Mouse (Mus musculus): Measurements from ENCODE around the gene Hbb-bh1. TPM values are rescaled to one million over a fixed set of nuclear protein-coding genes. Genes with fewer than 3 reads are reported as not detected.
A peak's percentile ranks its signal among the peaks of the same experiment; 100 is the strongest.
"Not testable (repeated sequence)": the region's sequence is repeated elsewhere in the genome, so short reads cannot be mapped to it uniquely, and the experiment has no call there.

Gene Hbb-bh1
- polyA plus RNA-seq, 1 experiment from 2014 or later = 3.6 TPM

DNA sequence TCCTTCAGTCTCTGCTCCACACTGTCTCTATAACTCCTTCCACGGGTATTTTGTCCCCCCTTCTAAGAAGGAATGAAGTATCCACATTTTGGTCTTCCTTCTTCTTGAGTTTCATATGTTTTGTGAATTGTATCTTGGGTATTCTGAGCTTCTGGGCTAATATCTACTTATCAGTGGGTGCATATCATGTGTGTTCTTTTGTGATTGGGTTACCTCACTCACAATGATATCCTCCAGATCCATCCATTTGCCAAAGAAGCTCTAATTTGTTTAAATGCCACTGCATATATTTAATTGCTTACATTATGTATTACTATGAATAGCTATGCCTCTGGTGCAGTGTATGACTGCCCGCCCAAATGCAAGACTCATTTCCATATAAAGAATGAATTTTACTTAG lies 34.8 kb downstream of the Hbb-bh1 start:
- ATAC-seq (ENCODE audit: low FRiP score); DNase-seq (ENCODE audit: low spot score); H3K27ac ChIP-seq; H3K4me2 ChIP-seq (replicated peaks); H3K36me3 ChIP-seq (replicated peaks; ENCODE audit: control insufficient read depth, insufficient read depth); H3K4me1 ChIP-seq (replicated peaks; ENCODE audit: control insufficient read depth, insufficient read depth, low read length); H3K9ac ChIP-seq; H3K9me3 ChIP-seq (ENCODE audit: control insufficient read depth, low read length); H3K4me3 ChIP-seq (replicated peaks; ENCODE audit: low read length); H3K27me3 ChIP-seq (ENCODE audit: control insufficient read depth, insufficient read depth, low read length): not testable (repeated sequence)
- 71% methylated on average over 2 of the region's 2 CpGs for WGBS

DNA sequence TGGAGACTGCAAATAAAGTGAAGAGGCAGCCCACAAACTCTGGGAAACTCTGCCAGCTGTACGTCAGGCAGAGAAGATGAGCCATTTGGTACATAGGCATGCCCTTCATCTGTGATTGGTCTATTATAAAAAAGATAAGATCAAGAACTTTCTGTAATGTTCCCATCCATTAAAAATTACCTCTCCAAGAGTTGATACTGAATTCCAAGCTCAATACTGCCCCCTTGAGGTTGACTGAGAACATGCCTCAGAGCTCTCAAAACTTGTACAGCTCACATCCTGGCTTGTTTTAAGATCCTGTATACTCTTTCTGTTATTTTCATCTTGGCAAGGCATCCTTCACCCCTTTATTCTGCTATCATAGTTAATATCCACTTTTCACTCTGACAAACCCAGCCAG lies 36.1 kb downstream of the Hbb-bh1 start:
- no peak for ATAC-seq (ENCODE audit: low FRiP score)
- Histone ChIP-seq H3K9ac (no peak overlapping the region), H3K4me1 (replicated peaks; ENCODE audit: control insufficient read depth, insufficient read depth, low read length) (no peaks in the 10 kb centered on the region), H3K4me3 (replicated peaks; ENCODE audit: low read length) (no peak overlapping the region), H3K27ac (no peak overlapping the region), H3K9me3 (ENCODE audit: control insufficient read depth, low read length) (no peaks in the 10 kb centered on the region), H3K4me2 (replicated peaks) (no peak overlapping the region), H3K36me3 (replicated peaks; ENCODE audit: control insufficient read depth, insufficient read depth) (no peaks in the 10 kb centered on the region), H3K27me3 (ENCODE audit: control insufficient read depth, insufficient read depth, low read length) (no peaks in the 10 kb centered on the region)
- peak; percentile 65 for DNase-seq (ENCODE audit: low spot score)
- 59% methylated on average over 1 of the region's 1 CpGs for WGBS

DNA sequence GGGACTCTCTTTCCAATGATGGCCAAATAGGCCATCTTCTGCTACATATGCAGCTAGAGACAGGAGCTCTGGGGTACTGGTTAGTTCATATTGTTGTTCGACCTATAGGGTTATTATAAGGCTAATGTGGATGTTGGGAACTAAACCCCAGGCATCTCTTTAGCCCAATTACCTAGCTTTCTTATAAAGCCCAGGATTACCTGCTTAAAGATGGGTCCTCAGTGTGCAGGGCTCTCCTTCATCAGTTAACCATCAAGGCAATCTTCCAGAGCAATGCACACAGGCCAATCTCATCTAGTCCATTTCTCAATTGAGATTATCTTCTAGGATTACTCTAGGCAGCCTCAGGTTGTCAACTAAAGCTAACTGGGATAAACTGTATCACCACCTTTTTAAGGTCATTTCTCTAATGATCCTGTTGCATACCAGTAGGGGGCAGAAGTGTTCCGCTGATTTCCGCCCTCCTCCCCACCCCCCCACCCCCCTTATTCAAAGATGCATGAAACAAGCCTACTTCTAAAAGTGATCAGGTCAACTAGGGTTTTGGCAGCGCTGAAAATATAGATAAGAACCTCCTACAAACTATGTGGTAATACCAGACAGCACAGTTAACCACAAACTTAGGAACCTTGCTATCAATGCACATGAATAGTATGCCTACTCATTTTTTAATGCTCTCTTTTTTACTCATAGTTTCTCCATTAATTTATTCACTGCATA lies 50.1 kb downstream of the Hbb-bh1 start:
- no peaks in the 10 kb centered on the region for H3K9me3 ChIP-seq (ENCODE audit: control insufficient read depth, low read length)
- H3K27ac ChIP-seq = no peak overlapping the region
- no peak overlapping the region for H3K4me3 ChIP-seq (replicated peaks; ENCODE audit: low read length)
- H3K4me2 ChIP-seq (replicated peaks) = no peak overlapping the region
- H3K27me3 ChIP-seq (ENCODE audit: control insufficient read depth, insufficient read depth, low read length) = no peaks in the 10 kb centered on the region
- H3K4me1 ChIP-seq (replicated peaks; ENCODE audit: control insufficient read depth, insufficient read depth, low read length) = no peaks in the 10 kb centered on the region
- no peaks in the 10 kb centered on the region for H3K36me3 ChIP-seq (replicated peaks; ENCODE audit: control insufficient read depth, insufficient read depth)
- WGBS = 27% methylated on average over 4 of the region's 4 CpGs
- no peak for DNase-seq (ENCODE audit: low spot score)
- H3K9ac ChIP-seq = no peak overlapping the region
- ATAC-seq (ENCODE audit: low FRiP score) = no peak

DNA sequence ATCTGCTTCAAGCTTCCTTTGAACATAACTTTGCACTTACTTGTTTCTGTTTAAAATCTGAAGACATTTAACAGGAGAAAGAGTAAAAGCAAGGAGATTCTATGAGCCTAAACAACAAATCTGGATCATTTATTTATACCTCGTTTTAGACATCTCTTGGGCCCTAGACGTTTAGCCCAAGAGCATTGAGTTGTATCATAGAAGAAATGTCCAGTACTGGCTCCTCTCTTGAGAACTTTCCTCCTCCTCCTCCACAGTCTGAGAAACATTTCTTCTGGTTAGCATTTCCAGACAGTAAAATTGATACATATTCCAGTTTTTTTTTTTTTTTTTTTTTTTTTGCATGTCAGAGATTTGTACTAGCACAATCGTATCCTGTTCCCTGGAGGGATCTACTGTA lies 51.2 kb downstream of the Hbb-bh1 start, which contains the start of gene Olfr67:
TSS of gene Olfr67 (minus strand) at position 101 of the 400 bp plus-strand sequence.
- H3K36me3 ChIP-seq (replicated peaks; ENCODE audit: control insufficient read depth, insufficient read depth) = no peaks in the 10 kb centered on the region
- 80% methylated on average over 3 of the region's 3 CpGs for WGBS

More for the DNA sequence above, 51.2 kb downstream of the Hbb-bh1 start, which contains the start of gene Olfr67:
- H3K4me1 ChIP-seq (replicated peaks; ENCODE audit: control insufficient read depth, insufficient read depth, low read length) = no peaks in the 10 kb centered on the region
- ATAC-seq (ENCODE audit: low FRiP score) (no peak), DNase-seq (ENCODE audit: low spot score) (no peak)
- no peak within 1 kb of the TSS for H3K4me2 ChIP-seq (replicated peaks)
- H3K27ac ChIP-seq = no peak within 1 kb of the TSS
- H3K9me3 ChIP-seq (ENCODE audit: control insufficient read depth, low read length) = no peaks in the 10 kb centered on the region
- H3K27me3 ChIP-seq (ENCODE audit: control insufficient read depth, insufficient read depth, low read length) = no peaks in the 10 kb centered on the region
- no peak within 1 kb of the TSS for H3K9ac ChIP-seq
- H3K4me3 ChIP-seq (replicated peaks; ENCODE audit: low read length) = no peak within 1 kb of the TSS

Other genes starting within 250 kb of the Hbb-bh1 start
- gene Olfr619, start 242.6 kb downstream of the Hbb-bh1 start, polyA plus RNA-seq (2014; fragmentation: Nextera tagmentation; extraction: Ambion mirVana) = not detected in 2 replicates
- not detected in 2 replicates for gene Olfr620, start 230.6 kb downstream of the Hbb-bh1 start, polyA plus RNA-seq (2014; fragmentation: Nextera tagmentation; extraction: Ambion mirVana)
- gene Olfr622, start 200.5 kb downstream of the Hbb-bh1 start, polyA plus RNA-seq (2014; fragmentation: Nextera tagmentation; extraction: Ambion mirVana) = not detected in 2 replicates
- not detected in 2 replicates for gene Olfr623, start 179.5 kb downstream of the Hbb-bh1 start, polyA plus RNA-seq (2014; fragmentation: Nextera tagmentation; extraction: Ambion mirVana)
- not detected in 2 replicates for gene Olfr624, start 172.0 kb downstream of the Hbb-bh1 start, polyA plus RNA-seq (2014; fragmentation: Nextera tagmentation; extraction: Ambion mirVana)
- gene Olfr625-ps1, start 160.4 kb downstream of the Hbb-bh1 start, polyA plus RNA-seq (2014; fragmentation: Nextera tagmentation; extraction: Ambion mirVana) = not detected in 2 replicates
- gene Olfr243, start 128.5 kb downstream of the Hbb-bh1 start, polyA plus RNA-seq (2014; fragmentation: Nextera tagmentation; extraction: Ambion mirVana) = not detected in 2 replicates
- gene Olfr628, start 112.8 kb downstream of the Hbb-bh1 start, polyA plus RNA-seq (2014; fragmentation: Nextera tagmentation; extraction: Ambion mirVana) = not detected in 2 replicates
- gene Olfr629, start 98.2 kb downstream of the Hbb-bh1 start, polyA plus RNA-seq (2014; fragmentation: Nextera tagmentation; extraction: Ambion mirVana) = not detected in 2 replicates
- not detected in 2 replicates for gene Olfr630, start 85.8 kb downstream of the Hbb-bh1 start, polyA plus RNA-seq (2014; fragmentation: Nextera tagmentation; extraction: Ambion mirVana)
- not detected in 2 replicates for gene Olfr69, start 71.6 kb downstream of the Hbb-bh1 start, polyA plus RNA-seq (2014; fragmentation: Nextera tagmentation; extraction: Ambion mirVana)
- not detected in 2 replicates for gene Olfr68, start 63.5 kb downstream of the Hbb-bh1 start, polyA plus RNA-seq (2014; fragmentation: Nextera tagmentation; extraction: Ambion mirVana)
- gene Olfr67, start 51.3 kb downstream of the Hbb-bh1 start, polyA plus RNA-seq (2014; fragmentation: Nextera tagmentation; extraction: Ambion mirVana) = not detected in 2 replicates
- gene Hbb-bt, start 29.2 kb downstream of the Hbb-bh1 start, polyA plus RNA-seq (2014; fragmentation: Nextera tagmentation; extraction: Ambion mirVana) = 1,734 and 1,868 TPM in 2 replicates
- gene Hbb-bs, start 15.1 kb downstream of the Hbb-bh1 start, polyA plus RNA-seq (2014; fragmentation: Nextera tagmentation; extraction: Ambion mirVana) = 4,248 and 5,201 TPM in 2 replicates
- gene Hbb-bh2, start 2.6 kb downstream of the Hbb-bh1 start, polyA plus RNA-seq (2014; fragmentation: Nextera tagmentation; extraction: Ambion mirVana) = not detected in 2 replicates
- gene Hbb-y, start 10.1 kb upstream of the Hbb-bh1 start, polyA plus RNA-seq (2014; fragmentation: Nextera tagmentation; extraction: Ambion mirVana) = 178 and 712 TPM in 2 replicates
- not detected in 2 replicates for gene Olfr66, start 43.1 kb upstream of the Hbb-bh1 start, polyA plus RNA-seq (2014; fragmentation: Nextera tagmentation; extraction: Ambion mirVana)
- gene Olfr64, start 51.3 kb upstream of the Hbb-bh1 start, polyA plus RNA-seq (2014; fragmentation: Nextera tagmentation; extraction: Ambion mirVana) = not detected in 2 replicates
- gene Olfr65, start 60.3 kb upstream of the Hbb-bh1 start, polyA plus RNA-seq (2014; fragmentation: Nextera tagmentation; extraction: Ambion mirVana) = not detected in 2 replicates
- not detected in 2 replicates for gene Olfr631, start 85.7 kb upstream of the Hbb-bh1 start, polyA plus RNA-seq (2014; fragmentation: Nextera tagmentation; extraction: Ambion mirVana)
- gene Olfr632, start 91.2 kb upstream of the Hbb-bh1 start, polyA plus RNA-seq (2014; fragmentation: Nextera tagmentation; extraction: Ambion mirVana) = not detected in 2 replicates
- gene Olfr633, start 101.3 kb upstream of the Hbb-bh1 start, polyA plus RNA-seq (2014; fragmentation: Nextera tagmentation; extraction: Ambion mirVana) = not detected in 2 replicates
- not detected in 2 replicates for gene Olfr635, start 128.0 kb upstream of the Hbb-bh1 start, polyA plus RNA-seq (2014; fragmentation: Nextera tagmentation; extraction: Ambion mirVana)
- gene Olfr638, start 155.6 kb upstream of the Hbb-bh1 start, polyA plus RNA-seq (2014; fragmentation: Nextera tagmentation; extraction: Ambion mirVana) = not detected in 2 replicates
- gene Olfr639, start 174.1 kb upstream of the Hbb-bh1 start, polyA plus RNA-seq (2014; fragmentation: Nextera tagmentation; extraction: Ambion mirVana) = 0.03 TPM in 1 of 2 replicates, not detected in the other
- not detected in 2 replicates for gene Olfr640, start 182.4 kb upstream of the Hbb-bh1 start, polyA plus RNA-seq (2014; fragmentation: Nextera tagmentation; extraction: Ambion mirVana)
- gene Olfr641, start 192.3 kb upstream of the Hbb-bh1 start, polyA plus RNA-seq (2014; fragmentation: Nextera tagmentation; extraction: Ambion mirVana) = not detected in 2 replicates
- gene Olfr642, start 209.5 kb upstream of the Hbb-bh1 start, polyA plus RNA-seq (2014; fragmentation: Nextera tagmentation; extraction: Ambion mirVana) = not detected in 2 replicates
- gene 4930516K23Rik, start 218.3 kb upstream of the Hbb-bh1 start, polyA plus RNA-seq (2014; fragmentation: Nextera tagmentation; extraction: Ambion mirVana) = not detected in 2 replicates
- gene Olfr644, start 228.7 kb upstream of the Hbb-bh1 start, polyA plus RNA-seq (2014; fragmentation: Nextera tagmentation; extraction: Ambion mirVana) = not detected in 2 replicates
- not detected in 2 replicates for gene Olfr645, start 242.3 kb upstream of the Hbb-bh1 start, polyA plus RNA-seq (2014; fragmentation: Nextera tagmentation; extraction: Ambion mirVana)